Mouse (Mus musculus): ENCODE measurements at regions not wholly inside any gene's neighbourhood (a gene's known extent, or its start where the extent isn't known, plus 50 kb on each side); places are given as distances from the start of the nearest gene placed in this dataset.

GRCm38 (mm10) chr4:153707218-153707617 lies 224.6 kb upstream of the Ajap1 start:
- TF ChIP-seq BHLHE40 (IDR thresholded peaks at IDR 0.05; ENCODE audit: borderline replicate concordance, low read depth, low read length): no peak
- no peak for TF ChIP-seq KAT2A (conservative IDR thresholded peaks at IDR 0.05; ENCODE audit: low read depth, low read length)
- no peak for TF ChIP-seq UBTF (IDR thresholded peaks at IDR 0.05; ENCODE audit: borderline replicate concordance, insufficient read depth, low read depth, low read length)
- TF ChIP-seq RCOR1 (IDR thresholded peaks at IDR 0.05; ENCODE audit: low read depth, low read length): no peak
- no peak for TF ChIP-seq TCF12 (IDR thresholded peaks at IDR 0.05; ENCODE audit: low read depth, low read length)
- TF ChIP-seq MEF2A (IDR thresholded peaks at IDR 0.05; ENCODE audit: extremely low read depth, insufficient replicate concordance, low read depth, low read length, poor library complexity, severe bottlenecking): no peak
- no peak for TF ChIP-seq GATA1 (IDR thresholded peaks at IDR 0.05; ENCODE audit: low read depth, low read length)
- no peak for TF ChIP-seq GABPA (IDR thresholded peaks at IDR 0.05; ENCODE audit: low read depth, low read length)
- no peak for TF ChIP-seq EP300 (IDR thresholded peaks at IDR 0.05; ENCODE audit: low read depth in 1 of 2, low read length in 2 of 2)
- Histone ChIP-seq H3K9me3 (replicated peaks; ENCODE audit: insufficient read depth, low read length) (no peaks in the 10 kb centered on the region), H3K79me2 (ENCODE audit: control insufficient read depth, insufficient read depth, low read length, poor library complexity) (no peaks in the 10 kb centered on the region), H3K36me3 (ENCODE audit: control insufficient read depth in 1 of 2, insufficient read depth in 2 of 2, low read length in 2 of 2) (no peaks in the 10 kb centered on the region), H3K27ac (ENCODE audit: control insufficient read depth, low read depth, low read length) (no peak overlapping the region), H3K4me3 (ENCODE audit: control insufficient read depth in 1 of 2, insufficient read depth in 1 of 2, low read depth in 2 of 2, low read length in 2 of 2) (no peak overlapping the region), H3K27me3 (ENCODE audit: control insufficient read depth in 1 of 2, insufficient read depth in 2 of 2, low read length in 2 of 2) (no peaks in the 10 kb centered on the region), H3K4me1 (ENCODE audit: control insufficient read depth in 1 of 2, insufficient read depth in 2 of 2, low read length in 2 of 2) (no peaks in the 10 kb centered on the region), H3K9ac (ENCODE audit: control insufficient read depth, low read depth, low read length, poor library complexity, severe bottlenecking) (no peak overlapping the region)
- DNase-seq (ENCODE audit: low read depth, low spot score): no peak

GRCm38 (mm10) chr4:153714995-153715645 lies 232.5 kb upstream of the Ajap1 start:
- Histone ChIP-seq H3K9ac (ENCODE audit: control insufficient read depth, low read depth, low read length, poor library complexity, severe bottlenecking) (no peak overlapping the region), H3K27me3 (ENCODE audit: control insufficient read depth in 1 of 2, insufficient read depth in 2 of 2, low read length in 2 of 2) (no peaks in the 10 kb centered on the region), H3K79me2 (ENCODE audit: control insufficient read depth, insufficient read depth, low read length, poor library complexity) (no peaks in the 10 kb centered on the region), H3K4me3 (ENCODE audit: control insufficient read depth in 1 of 2, insufficient read depth in 1 of 2, low read depth in 2 of 2, low read length in 2 of 2) (no peak overlapping the region), H3K4me1 (ENCODE audit: control insufficient read depth in 1 of 2, insufficient read depth in 2 of 2, low read length in 2 of 2) (no peaks in the 10 kb centered on the region), H3K9me3 (replicated peaks; ENCODE audit: insufficient read depth, low read length) (no peaks in the 10 kb centered on the region), H3K36me3 (ENCODE audit: control insufficient read depth in 1 of 2, insufficient read depth in 2 of 2, low read length in 2 of 2) (no peaks in the 10 kb centered on the region), H3K27ac (ENCODE audit: control insufficient read depth, low read depth, low read length) (no peak overlapping the region)
- no peak for TF ChIP-seq CHD2 (IDR thresholded peaks at IDR 0.05; ENCODE audit: low read length)
- TF ChIP-seq USF1 (IDR thresholded peaks at IDR 0.05; ENCODE audit: low read depth, low read length): no peak
- no peak for TF ChIP-seq POLR2AphosphoS2 (IDR thresholded peaks at IDR 0.05; ENCODE audit: low read length)
- DNase-seq (ENCODE audit: low read depth, low spot score): no peak

- Histone ChIP-seq H3K36me3 (ENCODE audit: control insufficient read depth in 1 of 2, insufficient read depth in 2 of 2, low read length in 2 of 2) (no peaks in the 10 kb centered on the region), H3K27ac (ENCODE audit: control insufficient read depth, low read depth, low read length) (no peak overlapping the region), H3K9me3 (replicated peaks; ENCODE audit: insufficient read depth, low read length) (no peaks in the 10 kb centered on the region), H3K27me3 (ENCODE audit: control insufficient read depth in 1 of 2, insufficient read depth in 2 of 2, low read length in 2 of 2) (no peaks in the 10 kb centered on the region), H3K9ac (ENCODE audit: control insufficient read depth, low read depth, low read length, poor library complexity, severe bottlenecking) (no peak overlapping the region), H3K4me1 (ENCODE audit: control insufficient read depth in 1 of 2, insufficient read depth in 2 of 2, low read length in 2 of 2) (no peaks in the 10 kb centered on the region), H3K4me3 (ENCODE audit: control insufficient read depth in 1 of 2, insufficient read depth in 1 of 2, low read depth in 2 of 2, low read length in 2 of 2) (no peak overlapping the region), H3K79me2 (ENCODE audit: control insufficient read depth, insufficient read depth, low read length, poor library complexity) (no peaks in the 10 kb centered on the region)
- DNase-seq (ENCODE audit: low read depth, low spot score): no peak
- no peak for TF ChIP-seq GATA1 (IDR thresholded peaks at IDR 0.05; ENCODE audit: low read depth, low read length)
- no peak for TF ChIP-seq CTCF (IDR thresholded peaks at IDR 0.05 in 2 of 3, conservative IDR thresholded peaks at IDR 0.05 in 1 of 3; ENCODE audit: control insufficient read depth in 1 of 3, insufficient read depth in 1 of 3, low read depth in 2 of 3, low read length in 3 of 3, poor library complexity in 1 of 3, severe bottlenecking in 1 of 3)
- TF ChIP-seq MYB (IDR thresholded peaks at IDR 0.05; ENCODE audit: low read depth, low read length): no peak
- no peak for TF ChIP-seq EP300 (IDR thresholded peaks at IDR 0.05; ENCODE audit: low read depth in 1 of 2, low read length in 2 of 2)
- no peak for TF ChIP-seq NRF1 (IDR thresholded peaks at IDR 0.05; ENCODE audit: insufficient read depth, low read depth, low read length, poor library complexity, severe bottlenecking)
- no peak for TF ChIP-seq MAZ (IDR thresholded peaks at IDR 0.05; ENCODE audit: low read depth, low read length)
- TF ChIP-seq ETS1 (IDR thresholded peaks at IDR 0.05; ENCODE audit: low read depth, low read length): no peak
- no peak for TF ChIP-seq MAX (IDR thresholded peaks at IDR 0.05; ENCODE audit: low read length)
- no peak for TF ChIP-seq MEF2A (IDR thresholded peaks at IDR 0.05; ENCODE audit: extremely low read depth, insufficient replicate concordance, low read depth, low read length, poor library complexity, severe bottlenecking)
- no peak for TF ChIP-seq KAT2A (conservative IDR thresholded peaks at IDR 0.05; ENCODE audit: low read depth, low read length)
These were observed 234.7 kb upstream of the Ajap1 start for GRCm38 (mm10) chr4:153717273-153717672.

All from MEL (cell line).